Mouse (Mus musculus): Measurements from ENCODE around the gene Gm9045. TPM values are rescaled to one million over a fixed set of nuclear protein-coding genes. Genes with fewer than 3 reads are reported as not detected.
"Not testable (repeated sequence)": the region's sequence is repeated elsewhere in the genome, so short reads cannot be mapped to it uniquely, and the experiment has no call there.

Gene Gm9045
- polyA plus RNA-seq, 1 experiment from 2014 or later, result not detected

DNA sequence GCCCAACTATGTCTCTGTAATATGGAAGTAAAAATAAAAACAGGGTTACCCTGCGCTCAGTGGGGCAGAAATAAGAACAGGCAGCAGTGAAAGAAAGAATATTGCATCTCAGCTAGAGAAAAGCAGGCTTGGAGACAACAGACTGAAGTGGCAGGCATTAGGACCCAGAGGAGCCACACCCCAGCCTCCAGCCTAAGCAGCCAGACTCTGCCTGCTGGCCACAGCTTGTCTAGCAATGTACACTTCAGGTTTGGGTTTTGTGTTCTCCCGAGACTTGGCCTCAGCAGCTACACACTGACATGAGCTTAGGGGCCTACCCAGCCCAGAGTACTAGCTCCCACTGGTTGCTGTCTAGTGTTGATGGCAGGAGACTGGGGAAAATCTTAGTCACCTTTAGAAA is 35.5 kb downstream of the Gm9045 start:
- not testable (repeated sequence) for H3K9me3 ChIP-seq (replicated peaks; ENCODE audit: control insufficient read depth, low read length, poor library complexity, severe bottlenecking); ATAC-seq

GRCm38 (mm10) chr10:118294938-118295337 is 42.7 kb downstream of the Gm9045 start, which contains the start of gene Iltifb:
Gene Iltifb (minus strand): TSS chr10:118295038.
- Histone ChIP-seq H3K27ac (ENCODE audit: low read length) (no peak within 1 kb of the TSS), H3K4me1 (ENCODE audit: control insufficient read depth, insufficient read depth, low read length) (no peaks in the 10 kb centered on the region), H3K27me3 (ENCODE audit: control insufficient read depth, insufficient read depth, low read depth, low read length) (no peaks in the 10 kb centered on the region), H3K4me2 (ENCODE audit: low read length) (no peak within 1 kb of the TSS), H3K9me3 (replicated peaks; ENCODE audit: control insufficient read depth, low read length, poor library complexity, severe bottlenecking) (no peaks in the 10 kb centered on the region), H3K4me3 (ENCODE audit: low read depth, low read length) (no peak within 1 kb of the TSS), H3K9ac (ENCODE audit: low read depth, low read length) (no peak within 1 kb of the TSS), H3K36me3 (ENCODE audit: control insufficient read depth, insufficient read depth, low read length) (no peaks in the 10 kb centered on the region)
- 93% methylated on average over 6 of the region's 6 CpGs for WGBS
- ATAC-seq, result no peak

More for the DNA sequence above, 35.5 kb downstream of the Gm9045 start:
- 43% methylated on average over 2 of the region's 2 CpGs for WGBS
- H3K27me3 ChIP-seq (ENCODE audit: control insufficient read depth, insufficient read depth, low read depth, low read length); H3K4me1 ChIP-seq (ENCODE audit: control insufficient read depth, insufficient read depth, low read length); H3K36me3 ChIP-seq (ENCODE audit: control insufficient read depth, insufficient read depth, low read length); H3K27ac ChIP-seq (ENCODE audit: low read length); H3K4me2 ChIP-seq (ENCODE audit: low read length); H3K4me3 ChIP-seq (ENCODE audit: low read depth, low read length); H3K9ac ChIP-seq (ENCODE audit: low read depth, low read length): not testable (repeated sequence)

Other genes with a start within 250 kb of the Gm9045 start
- 30.6 and 31.7 TPM in 2 replicates for gene Mdm1, start 196.0 kb downstream of the Gm9045 start, polyA plus RNA-seq (2015; fragmentation: Nextera tagmentation; extraction: Ambion mirVana)
- gene Il22, start 132.9 kb downstream of the Gm9045 start, polyA plus RNA-seq (2015; fragmentation: Nextera tagmentation; extraction: Ambion mirVana), result 0.20 and 0.46 TPM in 2 replicates
- gene Gm32717, start 97.1 kb downstream of the Gm9045 start, polyA plus RNA-seq (2015; fragmentation: Nextera tagmentation; extraction: Ambion mirVana), result 0.11 and 0.30 TPM in 2 replicates
- gene Gm32802, start 79.1 kb downstream of the Gm9045 start, polyA plus RNA-seq (2015; fragmentation: Nextera tagmentation; extraction: Ambion mirVana), result 0.11 and 0.30 TPM in 2 replicates
- gene Iltifb, start 42.8 kb downstream of the Gm9045 start, polyA plus RNA-seq (2015; fragmentation: Nextera tagmentation; extraction: Ambion mirVana), result 0.80 and 0.85 TPM in 2 replicates
- not detected in 2 replicates for gene Gm9040, start 10.9 kb downstream of the Gm9045 start, polyA plus RNA-seq (2015; fragmentation: Nextera tagmentation; extraction: Ambion mirVana)
- not detected in 2 replicates for gene Gm9044, start 5.4 kb downstream of the Gm9045 start, polyA plus RNA-seq (2015; fragmentation: Nextera tagmentation; extraction: Ambion mirVana)
- gene Gm9046, start 5.4 kb upstream of the Gm9045 start, polyA plus RNA-seq (2015; fragmentation: Nextera tagmentation; extraction: Ambion mirVana), result 0.13 TPM in 1 of 2 replicates, not detected in the other
- not detected in 2 replicates for gene Gm9048, start 10.8 kb upstream of the Gm9045 start, polyA plus RNA-seq (2015; fragmentation: Nextera tagmentation; extraction: Ambion mirVana)
- gene Gm9049, start 16.3 kb upstream of the Gm9045 start, polyA plus RNA-seq (2015; fragmentation: Nextera tagmentation; extraction: Ambion mirVana), result not detected in 2 replicates
- gene Ifng, start 103.2 kb upstream of the Gm9045 start, polyA plus RNA-seq (2015; fragmentation: Nextera tagmentation; extraction: Ambion mirVana), result not detected in 2 replicates

Measured in midbrain, embryonic 16.5 days (tissue).